Mouse (Mus musculus) c-Kit-positive CD71-positive TER-119-positive erythroid progenitor cells, embryonic 14.5 days (primary cell): ENCODE data around the gene Gsn.

Experiments used
- DNase-seq: peaks from one replicate; pipeline ENCODE4 v3.0.0-alpha.2; 2013; ENCODE audit warnings: low spot score

Gene Gsn

DNA sequence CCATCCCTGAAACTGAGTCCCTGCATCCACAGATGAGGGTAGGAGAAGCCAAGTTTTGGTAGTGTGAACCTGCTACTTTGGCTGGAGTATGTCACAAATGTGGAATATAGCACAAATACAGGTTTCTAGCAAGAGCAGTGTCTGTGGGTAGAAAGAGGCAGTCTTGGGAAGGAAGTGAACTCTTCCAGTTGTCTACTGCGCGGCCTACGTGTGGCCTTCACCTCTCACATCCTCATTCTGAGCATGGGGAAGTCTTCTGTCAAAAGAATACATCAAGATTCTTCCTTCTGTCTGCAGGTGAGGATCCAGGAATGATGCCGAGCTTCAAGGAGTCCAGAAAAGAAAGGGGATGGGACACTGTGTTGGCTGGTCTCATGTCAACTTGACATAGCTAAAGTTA is 2.4 kb upstream of the Gsn start:
- DNase-seq, result no peak

- DNase-seq, result no peak
These were observed 1.2 kb upstream of the Gsn start for GRCm38 (mm10) chr2:35255004-35255403.

- DNase-seq, result no peak
These were observed 718 bp upstream of the Gsn start for GRCm38 (mm10) chr2:35255462-35255861.

DNA sequence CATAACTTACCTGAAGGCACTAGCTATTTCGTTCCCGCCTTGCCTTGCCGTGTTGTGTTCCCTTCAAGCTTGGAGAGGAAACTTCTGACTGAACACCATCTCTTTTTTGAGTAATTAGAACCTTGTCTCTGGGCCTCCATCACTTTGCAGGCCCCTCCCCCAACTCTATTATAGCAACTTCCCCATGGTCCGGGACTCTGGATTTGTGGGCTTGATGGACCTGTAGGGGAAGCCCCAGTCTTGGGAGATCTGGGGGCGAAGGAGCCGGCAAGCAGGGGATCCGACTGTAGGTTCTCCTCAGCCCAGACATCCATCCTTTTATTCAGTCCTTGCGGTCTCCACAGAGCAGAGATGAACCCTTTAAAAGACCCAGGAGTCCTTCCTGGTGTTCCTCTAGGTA is 752 bp downstream of the Gsn start:
- DNase-seq, result no peak

GRCm38 (mm10) chr2:35257886-35258285 is 1.7 kb downstream of the Gsn start:
- DNase-seq, result no peak

- DNase-seq, result no peak
These were observed 2.4 kb downstream of the Gsn start for GRCm38 (mm10) chr2:35258590-35258989.

DNA sequence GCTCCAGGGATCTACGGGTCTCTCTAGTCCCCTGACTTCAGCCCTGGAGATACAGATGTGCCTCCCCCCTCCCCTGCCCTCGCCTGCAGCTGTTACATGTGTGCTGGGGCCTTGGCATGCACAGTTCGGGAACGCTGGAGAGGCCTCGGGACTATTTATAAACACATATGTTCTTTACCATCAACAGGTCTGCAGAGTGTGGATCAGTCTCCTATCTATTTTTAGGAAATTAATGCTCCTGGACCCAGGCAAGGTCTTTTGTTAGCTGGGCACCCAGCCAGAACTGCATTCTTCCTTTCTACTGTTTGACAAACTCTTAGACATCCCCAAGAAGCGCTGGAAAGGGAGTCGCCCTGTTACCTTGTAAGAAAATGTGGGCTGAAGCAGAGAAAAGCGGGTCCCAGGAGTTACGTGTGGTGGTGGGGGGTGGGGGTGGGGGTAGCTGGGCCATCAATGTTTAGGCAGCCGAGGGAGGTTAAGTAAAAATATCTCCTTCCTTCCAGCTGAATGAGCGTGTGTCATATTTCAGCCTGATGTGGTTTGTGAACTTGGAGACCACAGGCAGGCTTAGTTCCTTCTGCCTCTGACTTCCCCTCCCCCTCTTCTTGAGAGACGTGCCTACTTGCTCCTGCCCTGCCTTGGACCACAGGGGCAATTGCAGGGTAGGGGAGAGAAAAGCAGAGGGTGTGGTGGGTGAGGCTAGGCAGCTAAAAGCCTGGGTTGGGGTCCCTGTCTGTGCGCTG is 3.3 kb downstream of the Gsn start:
- no peak for DNase-seq

DNA sequence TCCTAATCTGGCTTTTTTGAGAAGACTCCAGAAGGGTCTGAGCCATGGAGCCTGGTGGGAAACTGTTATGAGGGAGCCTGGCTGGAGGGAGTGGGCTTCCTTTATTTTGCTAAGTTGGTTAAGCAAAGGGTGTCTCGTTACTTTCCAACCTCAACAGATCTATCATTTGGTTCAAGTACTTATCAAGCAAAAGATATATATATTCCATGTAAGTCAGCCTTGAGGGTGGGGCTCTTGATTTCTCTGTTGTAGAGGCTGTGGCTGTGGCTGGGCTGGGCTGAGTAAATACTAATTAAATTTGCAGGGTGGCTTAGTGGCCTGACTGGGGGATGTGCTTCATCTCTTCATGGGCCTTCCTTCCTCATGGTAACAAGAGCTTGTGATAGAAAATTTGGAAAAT is 4.1 kb downstream of the Gsn start:
- no peak for DNase-seq

DNA sequence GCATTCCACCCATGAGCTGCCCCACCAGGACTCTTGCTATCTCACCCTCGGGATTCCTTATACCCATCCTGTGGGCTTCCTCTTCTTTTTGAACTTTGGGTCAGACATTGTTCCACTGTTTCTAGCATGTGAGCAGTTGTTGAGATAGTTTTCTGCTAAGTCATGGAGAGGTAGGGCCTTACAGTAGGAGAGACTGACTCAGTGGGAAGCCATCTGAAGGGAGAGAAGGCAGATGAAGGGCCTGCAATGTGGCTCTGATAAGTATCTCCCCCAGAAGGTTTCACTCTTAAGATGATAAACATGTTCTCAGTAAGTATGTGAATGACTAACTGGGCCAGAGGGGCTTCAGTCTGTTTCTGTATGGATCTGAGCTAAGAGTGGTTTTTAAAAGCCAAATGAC is 7.9 kb downstream of the Gsn start:
- DNase-seq, result no peak

- no peak for DNase-seq
These were observed 9.1 kb downstream of the Gsn start for GRCm38 (mm10) chr2:35265296-35265695.

GRCm38 (mm10) chr2:35265775-35266174 is 9.6 kb downstream of the Gsn start:
- no peak for DNase-seq

- no peak for DNase-seq
These were observed 10.2 kb downstream of the Gsn start for GRCm38 (mm10) chr2:35266251-35266905.

DNA sequence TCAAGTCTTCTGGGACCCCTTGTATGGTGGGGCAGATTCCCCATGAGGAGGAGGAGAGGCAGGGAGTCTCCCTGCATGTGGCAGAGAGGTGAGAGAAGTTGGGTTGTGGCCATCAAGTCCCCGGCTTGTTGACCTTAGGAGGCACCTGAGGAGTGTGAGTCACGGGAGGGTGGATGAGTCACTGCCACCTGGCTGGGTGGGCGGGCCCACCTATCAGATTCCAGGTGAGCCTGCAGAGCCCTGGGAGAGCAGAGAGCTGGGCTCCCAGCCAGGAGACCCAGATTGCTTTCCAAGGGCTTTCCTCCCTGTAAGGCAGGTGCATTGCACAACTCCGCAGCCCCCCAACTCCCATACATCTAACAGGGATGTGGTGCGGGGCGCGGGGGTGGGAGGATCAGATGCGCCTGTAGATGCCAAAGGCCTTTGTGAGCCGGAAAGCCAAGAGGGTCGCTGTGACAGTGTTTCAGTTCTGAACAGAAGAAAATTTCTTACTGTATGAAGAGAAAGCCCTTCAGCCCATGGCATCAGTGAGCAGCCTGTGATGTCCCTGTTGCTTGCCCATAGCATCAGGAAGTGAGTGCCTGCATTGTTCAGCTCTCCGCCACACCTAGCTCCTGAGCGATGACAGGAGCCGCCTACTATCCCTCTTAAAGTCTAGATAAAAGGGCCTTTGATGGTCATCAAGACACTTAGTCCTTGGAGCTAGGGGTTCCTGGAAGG is 11.1 kb downstream of the Gsn start:
- DNase-seq, result no peak

GRCm38 (mm10) chr2:35267876-35268566 is 11.8 kb downstream of the Gsn start:
- no peak for DNase-seq

- no peak for DNase-seq
These were observed 13.0 kb downstream of the Gsn start for GRCm38 (mm10) chr2:35269136-35269535.

DNA sequence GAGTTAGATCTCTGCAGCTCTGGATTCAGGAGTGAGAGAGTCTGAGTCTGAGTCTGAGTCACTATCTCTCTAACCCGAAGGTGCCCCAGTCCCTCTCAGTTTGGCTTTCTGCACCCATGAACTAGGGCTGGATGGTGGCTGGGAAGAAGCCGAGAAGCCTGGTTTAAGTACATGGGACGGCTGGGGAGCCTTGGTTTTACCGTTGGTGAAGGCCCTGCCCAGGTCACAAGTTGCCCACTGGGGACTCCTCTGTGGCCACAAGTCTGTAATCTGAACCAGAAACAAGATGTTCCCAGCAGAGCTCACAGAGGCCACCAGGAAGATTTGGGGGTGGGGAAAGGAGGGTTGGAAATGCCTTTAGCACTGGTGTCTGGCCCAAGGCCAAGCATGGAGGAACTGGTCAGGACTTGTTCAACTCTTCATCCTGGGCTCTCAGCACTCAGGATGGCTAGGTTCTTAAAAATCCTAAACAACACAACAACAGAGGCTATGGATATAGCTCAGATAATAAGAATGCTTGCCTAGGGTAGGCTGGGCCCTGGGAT is 13.6 kb downstream of the Gsn start:
- no peak for DNase-seq

DNA sequence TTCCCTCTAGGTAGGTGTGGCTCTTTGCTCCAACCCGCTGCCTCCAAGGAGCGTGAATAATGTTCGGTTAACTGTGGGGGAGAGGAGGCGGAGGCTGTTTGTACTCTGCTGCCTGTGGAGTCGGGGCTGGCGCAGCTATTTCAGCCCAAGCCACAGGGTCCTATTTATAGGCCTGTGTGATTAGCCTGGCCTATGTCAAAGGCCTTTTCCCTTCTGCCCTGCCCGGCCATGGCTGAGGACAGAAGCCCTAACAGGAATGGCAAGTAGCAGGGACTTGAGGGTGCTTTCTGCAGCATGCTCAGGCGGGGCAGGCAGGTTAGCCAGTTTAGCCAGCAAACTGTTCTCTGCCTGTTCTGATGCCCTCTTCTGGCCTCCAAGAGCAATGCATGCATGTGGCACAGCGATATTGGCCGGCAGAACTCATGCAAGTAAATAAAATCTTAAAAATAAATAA is 14.4 kb downstream of the Gsn start:
- DNase-seq, result no peak

- no peak for DNase-seq
These were observed 15.6 kb downstream of the Gsn start for GRCm38 (mm10) chr2:35271817-35272216.

- DNase-seq, result no peak
These were observed 16.7 kb downstream of the Gsn start for GRCm38 (mm10) chr2:35272881-35273280.

DNA sequence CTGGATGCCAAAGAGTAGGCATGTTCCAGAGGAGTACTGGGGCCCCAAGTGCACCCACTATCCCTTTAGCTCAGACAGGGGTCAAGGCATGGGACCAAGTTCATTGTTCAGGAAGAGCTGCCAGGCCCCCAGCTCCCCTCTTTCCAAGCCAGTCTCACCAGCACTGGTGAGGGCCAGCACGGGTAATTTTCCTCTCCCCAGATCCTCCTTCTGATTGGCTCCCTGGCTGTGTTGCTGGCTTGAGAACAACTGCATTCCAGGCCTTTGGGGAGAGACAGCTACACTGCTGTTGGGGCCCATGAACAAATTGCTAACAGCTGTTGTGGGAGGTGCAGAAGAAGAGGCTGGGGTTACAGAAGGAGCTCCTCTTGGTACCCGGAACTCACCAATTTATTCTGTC is 17.4 kb downstream of the Gsn start:
- no peak for DNase-seq

DNA sequence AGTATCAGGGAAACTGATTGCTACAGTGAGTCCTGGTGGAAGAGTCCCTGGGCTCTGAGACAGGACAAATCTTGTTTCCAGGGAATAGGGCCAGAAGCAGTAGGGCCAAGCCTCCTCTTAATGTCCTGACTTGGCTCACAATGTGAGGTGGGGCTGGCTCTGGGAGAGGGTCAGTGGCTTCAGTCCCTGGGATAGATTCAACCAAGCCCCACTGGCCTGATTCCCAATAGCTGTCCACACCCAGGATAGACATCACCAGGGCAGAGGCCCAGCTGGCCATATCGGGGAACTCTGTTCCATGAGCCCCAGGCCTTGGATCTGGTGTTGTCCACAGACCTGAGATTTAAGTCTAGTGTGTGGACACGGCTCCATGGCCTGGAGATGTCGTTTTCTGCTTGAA is 21.5 kb downstream of the Gsn start:
- DNase-seq, result no peak
